Mouse (Mus musculus) heart, adult 2 months (tissue): ENCODE measurements at regions not wholly inside any gene's neighbourhood (a gene's known extent, or its start where the extent isn't known, plus 50 kb on each side); places are given as distances from the start of the nearest gene placed in this dataset.
"Not testable (repeated sequence)": the region's sequence is repeated elsewhere in the genome, so short reads cannot be mapped to it uniquely, and the experiment has no call there.

ENCODE experiments used
- DNase-seq, 2 experiments: peaks; one replicate each; pipeline ENCODE4 v3.0.0; 2021
- H3K27ac ChIP-seq: fragments of 200-600 bp; 2 replicates; pipeline ENCODE4 v1.8.1; 2022
- H3K27me3 ChIP-seq: fragments of 200-500 bp; 2 replicates; pipeline ENCODE4 v1.6.1; 2012; ENCODE audit warnings: mild to moderate bottlenecking, low read length, inconsistent platforms, mixed read lengths; ENCODE audit not compliant: control insufficient read depth, insufficient read depth
- H3K36me3 ChIP-seq: fragments of 200-500 bp; 2 replicates; pipeline ENCODE4 v1.6.1; 2012; ENCODE audit warnings: low read length, inconsistent platforms; ENCODE audit not compliant: control insufficient read depth, insufficient read depth
- H3K4me1 ChIP-seq: fragments of 200-500 bp; 2 replicates; pipeline ENCODE4 v1.6.1; 2011; ENCODE audit warnings: low read length; ENCODE audit not compliant: control insufficient read depth, insufficient read depth
- H3K4me3 ChIP-seq: fragments of 200-600 bp; 2 replicates; pipeline ENCODE4 v1.8.1; 2022
- H3K79me2 ChIP-seq: fragments of 200-500 bp; replicated peaks from 2 replicates; pipeline ENCODE4 v1.6.1; 2012; ENCODE audit warnings: mild to moderate bottlenecking, inconsistent platforms, low read length, moderate library complexity, mixed read lengths; ENCODE audit not compliant: control insufficient read depth, insufficient read depth
- H3K9ac ChIP-seq: fragments of 200-500 bp; 2 replicates; pipeline ENCODE4 v1.6.1; 2012; ENCODE audit warnings: low read depth, mild to moderate bottlenecking, control low read depth, inconsistent platforms, low read length, mixed read lengths
- CTCF ChIP-seq: fragments of 200-600 bp; IDR thresholded peaks from 2 replicates; pipeline ENCODE4 v1.8.1; 2022; ENCODE audit warnings: antibody characterized with exemption, mild to moderate bottlenecking, moderate library complexity
- EP300 ChIP-seq: fragments of 200-500 bp; IDR thresholded peaks from 2 replicates; pipeline ENCODE4 v1.6.1; 2011; ENCODE audit warnings: low read depth, low read length, control low read depth; ENCODE audit not compliant: insufficient read depth
- POLR2A ChIP-seq: fragments of 200-500 bp; IDR thresholded peaks from 2 replicates; pipeline ENCODE4 v1.6.1; 2011; ENCODE audit warnings: mild to moderate bottlenecking, low read depth, low read length, control low read depth; ENCODE audit not compliant: insufficient read depth
- WGBS: fragments of 180-500 bp; shearing (Covaris S2); methylation state at CpG from one replicate; pipeline ENCODE4 v1.1.7; 2018; 5-methylcytosine and 5-hydroxymethylcytosine counted together
- intact Hi-C: fragments of 180-260 bp; cut with DNase I; formaldehyde crosslinking; loops from one replicate; pipeline ENCODE4 v1.15.1; 2025

DNA sequence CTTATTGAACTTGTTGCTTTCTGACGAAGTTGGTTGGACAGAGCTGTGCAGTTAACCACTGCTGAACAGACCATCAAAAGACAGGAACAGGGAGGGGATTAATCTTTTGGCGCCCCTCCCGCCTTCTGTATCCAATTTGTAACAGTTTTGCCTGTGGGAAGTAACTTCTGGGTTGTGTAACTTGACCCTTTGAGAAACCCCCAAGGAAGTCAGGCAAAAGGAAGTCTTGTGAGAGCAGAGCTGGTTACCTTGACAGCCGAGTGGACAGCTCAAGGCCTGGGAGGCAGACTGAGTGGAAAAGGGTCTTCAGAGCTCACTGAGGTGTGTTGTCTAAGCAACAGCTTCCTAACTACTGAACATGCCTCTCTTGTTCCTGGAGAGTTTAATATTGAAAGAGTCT is 75.8 kb upstream of the Hao2 start:
- no peaks in the 10 kb centered on the region for H3K36me3 ChIP-seq
- no peaks in the 10 kb centered on the region for H3K27me3 ChIP-seq
- H3K4me3 ChIP-seq, result no peak overlapping the region
- intact Hi-C loops, result no loop called here
- 27% methylated on average over 4 of the region's 4 CpGs for WGBS
- TF ChIP-seq CTCF, result no peak
- no peak for TF ChIP-seq POLR2A
- TF ChIP-seq EP300, result no peak
- H3K4me1 ChIP-seq, result no peaks in the 10 kb centered on the region
- DNase-seq, result no peak
- no peak overlapping the region for H3K9ac ChIP-seq
- no peaks in the 10 kb centered on the region for H3K79me2 ChIP-seq
- H3K27ac ChIP-seq, result no peak overlapping the region

DNA sequence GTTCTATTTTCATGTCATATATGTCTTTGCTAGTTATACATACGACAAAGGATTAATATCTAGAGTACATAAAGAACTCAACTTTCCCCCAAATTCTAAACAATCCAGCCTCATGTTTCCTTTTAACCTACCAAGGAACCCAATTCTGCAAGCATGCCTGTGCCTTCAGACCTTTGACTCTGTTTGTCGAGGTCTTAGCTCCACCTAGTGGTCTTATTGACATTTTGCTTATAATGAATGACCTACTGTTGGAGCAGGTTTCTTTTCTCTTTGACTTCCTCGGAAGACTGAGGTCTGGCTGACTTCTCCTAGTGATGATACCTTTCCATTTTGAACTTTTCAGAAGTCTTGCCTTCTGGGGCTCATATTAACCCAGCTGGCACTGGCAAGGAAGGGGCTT is 82.7 kb upstream of the Hao2 start:
- H3K4me1 ChIP-seq, result no peaks in the 10 kb centered on the region
- no peak overlapping the region for H3K27ac ChIP-seq
- H3K27me3 ChIP-seq, result no peaks in the 10 kb centered on the region
- no peak for TF ChIP-seq EP300
- peak; percentile 69 for TF ChIP-seq CTCF
- no peak overlapping the region for H3K9ac ChIP-seq
- intact Hi-C loops, result loop anchor here (5.0 kb wide), 1 partner anchor 78 kb away; no protein-coding TSS in a partner anchor
- no peaks in the 10 kb centered on the region for H3K36me3 ChIP-seq
- 7% methylated on average over 3 of the region's 3 CpGs for WGBS
- DNase-seq, result no peak
- H3K79me2 ChIP-seq, result no peaks in the 10 kb centered on the region
- H3K4me3 ChIP-seq, result no peak overlapping the region

DNA sequence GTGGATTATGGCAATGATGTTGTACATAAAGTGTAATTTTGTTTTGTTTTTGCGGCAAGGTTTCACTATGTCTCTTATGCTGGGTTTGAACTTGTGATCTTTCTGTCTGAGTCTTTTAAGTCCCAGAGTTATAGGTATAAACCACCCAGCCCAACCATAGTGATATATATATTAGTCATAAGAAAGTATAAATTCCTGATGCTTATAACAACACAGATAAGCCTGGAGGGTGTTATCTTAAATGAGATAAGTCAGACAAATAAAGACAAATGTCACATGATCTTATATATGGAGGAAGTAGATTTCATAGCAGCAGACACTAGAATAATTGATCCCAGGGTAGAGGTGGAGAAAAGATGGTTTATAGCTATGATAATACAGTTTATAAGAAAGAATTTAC is 89.7 kb upstream of the Hao2 start:
- Histone ChIP-seq H3K79me2 (no peaks in the 10 kb centered on the region), H3K9ac (no peak overlapping the region), H3K27me3 (no peaks in the 10 kb centered on the region), H3K36me3 (no peaks in the 10 kb centered on the region), H3K27ac (no peak overlapping the region), H3K4me1 (no peaks in the 10 kb centered on the region), H3K4me3 (no peak overlapping the region)
- intact Hi-C loops, result no loop called here
- no peak for DNase-seq
- TF ChIP-seq CTCF, result no peak
- TF ChIP-seq POLR2A, result no peak
- no peak for TF ChIP-seq EP300
- WGBS, result 94% methylated on average over 1 of the region's 1 CpGs

DNA sequence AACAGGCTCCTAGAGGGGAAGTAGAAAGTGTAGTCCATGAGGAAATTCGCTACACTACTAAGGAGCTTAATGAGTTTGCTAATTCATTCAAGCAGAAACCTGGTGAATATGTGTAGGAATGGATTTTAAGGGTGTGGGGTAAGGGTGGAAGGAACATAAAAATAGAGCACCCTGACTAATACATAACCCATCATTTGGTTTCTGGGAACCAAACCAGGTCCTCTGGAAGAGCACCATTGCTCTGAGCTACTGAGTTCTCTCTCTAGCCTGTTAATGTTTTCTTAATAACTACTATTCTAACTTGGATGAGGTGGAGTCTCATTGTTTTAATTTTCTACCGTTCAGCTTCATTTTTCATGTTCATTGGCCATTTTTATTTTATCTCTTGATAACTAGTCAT is 94.2 kb upstream of the Hao2 start:
- DNase-seq, H3K27me3 ChIP-seq, H3K27ac ChIP-seq, H3K4me1 ChIP-seq, H3K36me3 ChIP-seq, H3K4me3 ChIP-seq, H3K9ac ChIP-seq, H3K79me2 ChIP-seq, intact Hi-C loops: not testable (repeated sequence)
- WGBS, result 52% methylated on average over 2 of the region's 2 CpGs

DNA sequence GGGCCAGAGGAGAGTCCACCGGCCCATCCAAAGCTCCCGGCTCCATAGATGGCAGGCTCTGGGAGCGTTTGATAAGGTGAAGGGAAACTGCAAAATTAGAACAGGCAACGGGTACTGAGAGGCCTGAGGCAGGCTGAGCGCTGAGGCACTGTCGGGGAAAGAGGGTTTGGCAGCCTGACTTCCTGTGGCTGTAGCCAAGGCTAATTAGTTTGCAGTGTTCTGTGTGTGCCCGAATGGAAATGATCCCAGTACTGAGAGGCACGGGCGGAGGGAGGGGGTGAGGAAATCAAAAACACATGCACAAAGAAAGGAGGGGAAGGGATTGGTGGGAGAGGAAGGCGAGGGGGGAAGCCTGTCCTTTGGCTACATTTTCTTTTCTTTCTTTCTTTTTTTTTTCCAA is 97.8 kb upstream of the Hao2 start:
- Histone ChIP-seq H3K27me3 (no peaks in the 10 kb centered on the region), H3K36me3 (no peaks in the 10 kb centered on the region), H3K4me1 (no peaks in the 10 kb centered on the region), H3K9ac (no peak overlapping the region), H3K4me3 (no peak overlapping the region), H3K79me2 (no peaks in the 10 kb centered on the region), H3K27ac (no peak overlapping the region)
- intact Hi-C loops, result no loop called here
- DNase-seq, result peak; percentile 25 to 39
- TF ChIP-seq EP300, result no peak
- no peak for TF ChIP-seq POLR2A
- TF ChIP-seq CTCF, result no peak
- WGBS, result 8% methylated on average over 10 of the region's 10 CpGs

DNA sequence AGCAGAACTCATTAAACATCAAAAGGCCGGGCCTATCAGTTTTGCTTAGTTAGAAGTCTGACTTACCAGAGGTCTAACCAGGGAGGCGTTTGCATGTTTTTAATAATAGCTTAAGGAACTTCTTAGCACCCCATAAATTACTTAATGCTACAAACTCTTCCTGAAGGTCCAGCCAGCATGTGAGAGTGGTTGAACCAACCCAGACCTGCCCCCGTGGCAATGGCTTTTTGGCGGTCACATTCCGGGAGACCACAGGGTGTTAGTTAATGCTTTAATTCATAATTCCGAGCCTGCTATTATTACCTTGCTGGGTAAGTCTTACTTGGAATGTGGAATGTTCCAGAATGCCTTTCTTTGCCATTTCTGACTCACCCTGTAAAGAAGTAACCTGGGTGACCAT is 98.2 kb upstream of the Hao2 start:
- Histone ChIP-seq H3K36me3 (no peaks in the 10 kb centered on the region), H3K79me2 (no peaks in the 10 kb centered on the region), H3K4me1 (no peaks in the 10 kb centered on the region), H3K4me3 (no peak overlapping the region), H3K27ac (no peak overlapping the region), H3K9ac (no peak overlapping the region), H3K27me3 (no peaks in the 10 kb centered on the region)
- WGBS, result 77% methylated on average over 6 of the region's 6 CpGs
- TF ChIP-seq POLR2A (no peak), CTCF (no peak), EP300 (no peak)
- DNase-seq, result no peak
- intact Hi-C loops, result no loop called here

DNA sequence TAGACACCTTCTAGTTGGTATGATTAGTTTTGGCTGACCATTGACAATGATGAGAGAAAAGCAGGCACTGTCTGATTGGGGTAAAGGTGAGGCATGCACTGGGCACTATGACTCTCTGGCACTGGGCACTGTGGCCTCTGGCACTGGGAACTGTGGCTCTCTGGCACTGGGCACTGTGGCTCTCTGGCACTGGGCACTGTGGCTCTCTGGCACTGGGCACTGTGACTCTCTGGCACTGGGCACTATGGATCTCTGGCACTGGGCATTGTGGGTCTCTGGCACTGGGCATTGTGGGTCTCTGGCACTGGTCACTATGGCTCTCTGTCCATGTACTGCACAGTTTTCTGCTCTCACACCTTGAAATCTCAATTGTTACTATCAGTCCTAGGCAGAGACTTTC is 101.0 kb upstream of the Hao2 start:
- intact Hi-C loops, result no loop called here
- Histone ChIP-seq H3K4me1 (no peaks in the 10 kb centered on the region), H3K27me3 (no peaks in the 10 kb centered on the region), H3K9ac (no peak overlapping the region), H3K79me2 (no peaks in the 10 kb centered on the region), H3K4me3 (no peak overlapping the region), H3K27ac (no peak overlapping the region), H3K36me3 (no peaks in the 10 kb centered on the region)
- TF ChIP-seq POLR2A (no peak), EP300 (no peak), CTCF (no peak)
- peak in 1 of 2 experiments; percentile 4 for DNase-seq
